Mouse (Mus musculus): ENCODE data around the gene B4galt1.

DNA sequence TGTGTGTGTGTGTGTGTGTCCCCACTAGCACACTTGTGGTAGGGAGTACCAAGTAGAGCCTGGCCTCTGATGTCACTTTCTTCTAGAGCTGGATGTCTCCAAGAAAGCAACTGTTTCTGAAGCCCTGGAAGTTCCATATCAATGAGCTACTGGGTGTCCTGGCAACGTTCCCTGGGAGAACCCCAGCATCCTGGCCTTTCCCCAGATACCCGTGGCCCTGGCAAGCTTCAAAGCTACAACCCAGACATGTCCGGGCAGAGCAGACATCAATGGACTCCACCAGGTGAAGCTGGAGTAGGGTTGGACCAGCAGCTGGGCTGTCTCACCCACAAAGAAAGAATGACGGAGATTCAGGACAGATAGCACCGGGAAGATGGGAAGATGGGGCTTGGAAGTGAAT is 37.4 kb upstream of the B4galt1 start:
- TF ChIP-seq POLR2A (IDR thresholded peaks at IDR 0.05; ENCODE audit: insufficient read depth, low read length) (no peak), EP300 (IDR thresholded peaks at IDR 0.05; ENCODE audit: insufficient read depth, low read depth, low read length) (no peak), CTCF (IDR thresholded peaks at IDR 0.05; ENCODE audit: low read depth, low read length) (no peak)

Measured in ES-Bruce4 (cell line).